Mouse (Mus musculus) CH12.LX (cell line): ENCODE measurements around the gene Btbd9. TPM values are rescaled to one million over a fixed set of nuclear protein-coding genes. Genes with fewer than 3 reads are reported as not detected.

Experiments used
- DNase-seq: peaks from one replicate; pipeline ENCODE4 v3.0.0-alpha.2; 2013; ENCODE audit errors: extremely low read depth
- H3K27ac ChIP-seq: 2 replicates; pipeline ENCODE4 v1.5.1; 2012; ENCODE audit warnings: low read depth, mild to moderate bottlenecking, control low read depth, moderate library complexity; ENCODE audit not compliant: insufficient read depth
- H3K27me3 ChIP-seq: replicated peaks from 2 replicates; pipeline ENCODE3; 2012; ENCODE audit warnings: inconsistent platforms
- H3K36me3 ChIP-seq, 2 experiments: replicated peaks in 1 of 2; 2 replicates each; pipeline versions ENCODE3 to v1.6.1; 2012; ENCODE audit warnings: inconsistent platforms in 1 of 2, low read length in 1 of 2, mild to moderate bottlenecking in 1 of 2, mixed read lengths in 1 of 2, moderate library complexity in 1 of 2; ENCODE audit not compliant: control insufficient read depth in 1 of 2, insufficient read depth in 1 of 2
- H3K4me1 ChIP-seq, 2 experiments: 2 replicates each; pipeline ENCODE4 v1.6.1; 2012; ENCODE audit warnings: inconsistent platforms in 1 of 2, moderate library complexity in 1 of 2; ENCODE audit not compliant: insufficient read depth in 2 of 2, control insufficient read depth in 1 of 2
- H3K4me2 ChIP-seq: 2 replicates; pipeline ENCODE4 v1.6.1; 2012; ENCODE audit warnings: low read depth, mild to moderate bottlenecking, control low read depth; ENCODE audit not compliant: poor library complexity, insufficient read depth, severe bottlenecking
- H3K4me3 ChIP-seq, 3 experiments: fragments of 150-350 bp in 1 of 3; sonication (generic) in 1 of 3; replicated peaks in 1 of 3; 2 replicates each; pipeline versions ENCODE3 to v1.5.1; 2011 to 2012; ENCODE audit warnings: low read depth in 2 of 3, low read length in 2 of 3, mild to moderate bottlenecking in 2 of 3, moderate library complexity in 2 of 3, control low read depth in 1 of 3, improper control_type of control experiment in 1 of 3, inconsistent platforms in 1 of 3, mixed read lengths in 1 of 3; ENCODE audit not compliant: poor library complexity in 1 of 3
- H3K79me2 ChIP-seq: replicated peaks from 2 replicates; pipeline ENCODE4 v1.6.1; 2012; ENCODE audit warnings: mild to moderate bottlenecking, moderate library complexity; ENCODE audit not compliant: control insufficient read depth, poor library complexity, insufficient read depth, severe bottlenecking; ENCODE audit errors: extremely low read depth
- H3K9ac ChIP-seq: 2 replicates; pipeline ENCODE4 v1.6.1; 2012; ENCODE audit warnings: low read depth, mild to moderate bottlenecking, control low read depth, moderate library complexity; ENCODE audit not compliant: insufficient read depth
- H3K9me3 ChIP-seq: replicated peaks from 2 replicates; pipeline ENCODE3; 2012; ENCODE audit warnings: low read length, inconsistent platforms, mixed read lengths
- CHD2 ChIP-seq: IDR thresholded peaks from 2 replicates; pipeline ENCODE4 v1.6.1; 2011; ENCODE audit warnings: low read length, improper control_type of control experiment
- CTCF ChIP-seq, 2 experiments: IDR thresholded peaks in 1 of 2; conservative IDR thresholded peaks in 1 of 2; 2 replicates each; pipeline ENCODE4 v1.5.1; 2011 to 2012; ENCODE audit warnings: low read depth in 2 of 2, low read length in 2 of 2, improper control_type of control experiment in 1 of 2, inconsistent platforms in 1 of 2, mild to moderate bottlenecking in 1 of 2, moderate library complexity in 1 of 2
- EP300 ChIP-seq: IDR thresholded peaks from 2 replicates; pipeline ENCODE4 v1.6.1; 2011; ENCODE audit warnings: low read length, improper control_type of control experiment
- JUN ChIP-seq: IDR thresholded peaks from 2 replicates; pipeline ENCODE4 v1.6.1; 2011; ENCODE audit warnings: low read depth, mild to moderate bottlenecking, low read length, improper control_type of control experiment, moderate library complexity; ENCODE audit not compliant: insufficient read depth
- MAFK ChIP-seq: IDR thresholded peaks from 2 replicates; pipeline ENCODE4 v1.6.1; 2011; ENCODE audit warnings: low read length, improper control_type of control experiment; ENCODE audit not compliant: insufficient replicate concordance
- MEF2A ChIP-seq: IDR thresholded peaks from 2 replicates; pipeline ENCODE4 v1.6.1; 2014; ENCODE audit warnings: low read depth, mild to moderate bottlenecking, inconsistent platforms, low read length, improper control_type of control experiment, borderline replicate concordance
- POLR2AphosphoS2 ChIP-seq: IDR thresholded peaks from 2 replicates; pipeline ENCODE4 v1.6.1; 2011; ENCODE audit warnings: low read depth, low read length, improper control_type of control experiment
- USF1 ChIP-seq: IDR thresholded peaks from 2 replicates; pipeline ENCODE4 v1.6.1; 2014; ENCODE audit warnings: low read depth, mild to moderate bottlenecking, inconsistent platforms, low read length, improper control_type of control experiment
- ZC3H11A ChIP-seq: IDR thresholded peaks from 2 replicates; pipeline ENCODE4 v1.6.1; 2012; ENCODE audit warnings: low read depth, mild to moderate bottlenecking, inconsistent platforms, low read length, improper control_type of control experiment
- dilution Hi-C: fragments of 300-500 bp; cut with MboI; formaldehyde crosslinking; loops from 2 replicates; pipeline ENCODE4 v1.14.3; 2020; ENCODE audit warnings: low sequenced_read_pairs; ENCODE audit not compliant: extremely low pct_unique_long_range_greater_than_20kb, extremely low pct_ligation_motif_present
- in situ Hi-C: fragments of 300-500 bp; cut with MboI; formaldehyde crosslinking; loops from 3 replicates; pipeline ENCODE4 v1.14.3; 2019; ENCODE audit warnings: low sequenced_read_pairs, low pct_ligation_motif_present, low pct_unique_long_range_greater_than_20kb, mixed read lengths
- polyA plus RNA-seq: library from polyadenylated mRNA; unstranded; fragments of >175 nt; gene quantifications from 2 replicates; pipeline ENCODE4 v1.2.1, GENCODE M21; 2012; ENCODE audit warnings: low read depth; ENCODE audit not compliant: insufficient read length
- total RNA-seq, 2 experiments: library from RNA; depleted of rRNA; stranded (reverse); fragments of 300-350 nt in 1 of 2; fragments of >200 nt in 1 of 2; gene quantifications; 2 replicates each; pipeline ENCODE4 v1.2.3; 2012 to 2014

The Btbd9 gene
- total and polyA plus RNA-seq, 3 experiments = 19.3 to 25.4 (median 20.0) TPM

- peak in 1 of 2 experiments; percentile 34; a peak in 3 of 4 replicates for TF ChIP-seq CTCF (conservative IDR thresholded peaks at IDR 0.05 in 1 of 2, IDR thresholded peaks at IDR 0.05 in 1 of 2; ENCODE audit: low read depth in 2 of 2, low read length in 2 of 2)
- no peak for TF ChIP-seq ZC3H11A
- Histone ChIP-seq H3K4me3 (no peak overlapping the region), H3K27me3 (no peaks in the 10 kb centered on the region), H3K9ac (no peak overlapping the region), H3K27ac (no peak overlapping the region), H3K36me3 (no peaks in the 10 kb centered on the region), H3K79me2 (no peaks in the 10 kb centered on the region), H3K9me3 (no peaks in the 10 kb centered on the region), H3K4me1 (no peaks in the 10 kb centered on the region), H3K4me2 (no peak overlapping the region)
- dilution Hi-C loops = no loop called here
- no peak for DNase-seq
- in situ Hi-C loops = no loop called here
These were observed 45.2 kb upstream of the Btbd9 start for GRCm38 (mm10) chr17:30621450-30621849.

DNA sequence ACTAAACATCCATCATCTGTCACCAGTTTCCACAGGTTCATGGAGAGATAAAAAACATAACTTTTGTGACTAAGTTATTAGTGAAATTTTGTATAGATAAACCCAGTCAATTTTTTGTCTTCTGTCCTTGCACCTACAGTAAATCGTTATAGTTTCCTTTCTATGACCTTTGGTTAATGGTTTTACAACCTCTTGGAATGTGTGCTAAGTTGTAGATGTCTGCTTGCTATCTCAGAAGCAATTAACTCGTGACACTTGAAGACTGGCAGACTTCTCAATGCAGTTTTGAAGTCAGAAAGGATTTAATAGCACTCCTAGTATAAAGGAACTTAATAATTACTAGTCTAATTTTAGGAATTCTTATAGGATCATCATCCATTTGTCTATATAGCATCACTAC is 44.3 kb upstream of the Btbd9 start:
- in situ Hi-C loops = no loop called here

DNA sequence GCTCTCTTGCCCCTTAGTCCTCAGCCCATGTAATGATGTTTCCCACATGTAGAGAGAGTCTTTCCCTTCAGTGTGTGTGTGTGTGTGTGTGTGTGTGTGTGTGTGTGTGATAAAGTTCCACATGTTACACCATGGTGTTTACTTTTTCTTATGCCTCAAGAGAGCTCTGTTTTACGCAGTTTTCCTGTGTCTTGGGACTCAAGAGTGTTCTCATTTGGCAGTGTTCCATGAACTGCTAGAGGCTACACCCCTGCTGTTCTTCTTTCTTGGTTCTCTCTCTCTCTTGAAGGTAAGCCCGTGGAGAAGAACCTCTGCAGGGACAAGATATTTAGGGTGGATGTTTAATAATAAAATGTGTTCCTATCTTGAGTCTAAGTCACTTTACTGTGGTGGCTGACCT is 42.9 kb upstream of the Btbd9 start:
- dilution Hi-C loops = no loop called here
- in situ Hi-C loops = no loop called here
- no peak for DNase-seq
- H3K9ac ChIP-seq = no peak overlapping the region
- no peaks in the 10 kb centered on the region for H3K79me2 ChIP-seq
- no peak for TF ChIP-seq EP300
- peaks cover 4% of the 10 kb centered on the region for H3K9me3 ChIP-seq
- H3K27ac ChIP-seq = no peak overlapping the region
- no peaks in the 10 kb centered on the region for H3K36me3 ChIP-seq
- no peak overlapping the region for H3K4me3 ChIP-seq
- H3K27me3 ChIP-seq = no peaks in the 10 kb centered on the region
- H3K4me1 ChIP-seq = no peaks in the 10 kb centered on the region
- H3K4me2 ChIP-seq = no peak overlapping the region

More for the DNA sequence above, 44.3 kb upstream of the Btbd9 start:
- no peak overlapping the region for H3K4me3 ChIP-seq
- TF ChIP-seq CHD2 = no peak
- no peak for TF ChIP-seq MAFK
- no peak for TF ChIP-seq USF1
- no peak for TF ChIP-seq MEF2A
- no peak for TF ChIP-seq JUN
- no peak for TF ChIP-seq POLR2AphosphoS2
- no peak overlapping the region for H3K4me2 ChIP-seq
- no peaks in the 10 kb centered on the region for H3K36me3 ChIP-seq
- no peaks in the 10 kb centered on the region for H3K27me3 ChIP-seq
- dilution Hi-C loops = no loop called here
- H3K9ac ChIP-seq = no peak overlapping the region
- H3K9me3 ChIP-seq = peaks cover 1% of the 10 kb centered on the region
- no peak overlapping the region for H3K27ac ChIP-seq
- no peaks in the 10 kb centered on the region for H3K4me1 ChIP-seq
- DNase-seq = no peak
- H3K79me2 ChIP-seq = no peaks in the 10 kb centered on the region
